Mouse (Mus musculus) forebrain, embryonic 16.5 days (tissue): ENCODE results near the gene Plod2. TPM values are rescaled to one million over a fixed set of nuclear protein-coding genes. Genes with fewer than 3 reads are reported as not detected.
A peak's percentile ranks its signal among the peaks of the same experiment; 100 is the strongest.

Source experiments
- ATAC-seq: fragments of 200-750 bp; cut with Nextera tagmentation; 2 replicates; pipeline ENCODE4 v1.8.0; 2017; ENCODE audit warnings: mild to moderate bottlenecking, moderate library complexity
- H3K27ac ChIP-seq: fragments of 300-500 bp; sonication (generic); 2 replicates; pipeline ENCODE4 v1.5.1; 2014; ENCODE audit warnings: low read length, control low read depth
- H3K27me3 ChIP-seq: fragments of 300-500 bp; sonication (generic); replicated peaks from 2 replicates; pipeline ENCODE4 v1.6.1; 2014; ENCODE audit warnings: low read length; ENCODE audit not compliant: control insufficient read depth, insufficient read depth
- H3K36me3 ChIP-seq: fragments of 300-500 bp; sonication (generic); 2 replicates; pipeline ENCODE4 v1.6.1; 2014; ENCODE audit not compliant: control insufficient read depth, insufficient read depth
- H3K4me1 ChIP-seq: fragments of 300-500 bp; sonication (generic); replicated peaks from 2 replicates; pipeline ENCODE4 v1.6.1; 2014; ENCODE audit warnings: low read length; ENCODE audit not compliant: control insufficient read depth, insufficient read depth
- H3K4me2 ChIP-seq: fragments of 300-500 bp; sonication (generic); 2 replicates; pipeline ENCODE4 v1.6.1; 2014; ENCODE audit warnings: mild to moderate bottlenecking, low read length, control low read depth
- H3K4me3 ChIP-seq: fragments of 300-500 bp; sonication (generic); replicated peaks from 2 replicates; pipeline ENCODE4 v1.5.1; 2014; ENCODE audit warnings: mild to moderate bottlenecking, low read length, control low read depth
- H3K9ac ChIP-seq: fragments of 300-500 bp; sonication (generic); replicated peaks from 2 replicates; pipeline ENCODE4 v1.6.1; 2014; ENCODE audit warnings: low read depth, low read length, control low read depth
- H3K9me3 ChIP-seq: fragments of 300-500 bp; sonication (generic); 2 replicates; pipeline ENCODE4 v1.6.1; 2016; ENCODE audit warnings: low read length; ENCODE audit not compliant: control insufficient read depth
- WGBS: fragments of 180-500 bp; shearing (Covaris S2); extraction: QIAGEN DNeasy Blood & Tissue Kit; methylation state at CpG from one replicate; pipeline ENCODE4 v1.1.7; 2014; 5-methylcytosine and 5-hydroxymethylcytosine counted together
- polyA plus RNA-seq: library from polyadenylated mRNA; unstranded; fragments of >200 nt; fragmentation: Nextera tagmentation; extraction: Ambion mirVana; gene quantifications from 2 replicates; pipeline ENCODE4 v1.2.1, GENCODE M21; 2015

Gene Plod2
- polyA plus RNA-seq, 1 experiment from 2014 or later = 9.2 TPM

DNA sequence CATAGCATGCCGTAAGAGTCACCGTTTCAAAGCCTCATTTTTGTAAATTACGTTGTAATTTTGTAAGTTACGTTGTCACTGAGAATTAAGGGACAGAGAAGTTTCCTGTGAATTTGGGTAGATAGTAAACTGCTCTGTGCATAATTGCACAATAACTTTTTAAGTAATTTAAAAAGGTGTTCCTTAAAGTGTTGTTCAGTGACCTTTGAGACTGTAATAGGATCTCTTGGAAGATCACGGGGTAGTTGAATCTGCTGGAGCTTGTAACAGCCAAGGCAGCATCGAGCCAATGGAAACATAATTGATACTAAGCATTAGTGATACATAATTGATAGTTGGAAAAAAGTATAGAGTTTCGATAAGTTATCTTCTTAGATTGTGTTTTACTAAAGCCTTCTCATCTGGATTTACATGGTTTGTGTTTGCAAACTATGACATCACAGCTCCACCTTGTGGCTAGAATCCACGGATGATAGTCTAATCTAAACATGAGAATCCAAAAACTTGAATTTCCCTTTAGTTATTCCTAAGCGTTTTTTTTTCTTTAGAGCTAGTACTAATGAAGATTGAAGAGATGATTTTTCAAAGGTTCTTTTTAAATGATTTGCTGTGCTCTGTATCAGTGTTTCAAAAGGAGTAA, 68.7 kb downstream of the Plod2 start:
- peak; percentile 43; the same call in 1 of the 2 replicates for ATAC-seq
- WGBS = 73% methylated on average over 9 of the region's 9 CpGs
- Histone ChIP-seq H3K4me1 (no peaks in the 10 kb centered on the region), H3K36me3 (no peaks in the 10 kb centered on the region), H3K9ac (no peak overlapping the region), H3K9me3 (no peaks in the 10 kb centered on the region), H3K4me2 (no peak overlapping the region), H3K27me3 (no peaks in the 10 kb centered on the region), H3K27ac (no peak overlapping the region), H3K4me3 (no peak overlapping the region)

- ATAC-seq = no peak
- H3K4me3 ChIP-seq = no peak overlapping the region
- no peak overlapping the region for H3K27ac ChIP-seq
- H3K4me1 ChIP-seq = no peaks in the 10 kb centered on the region
- H3K36me3 ChIP-seq = no peaks in the 10 kb centered on the region
- H3K4me2 ChIP-seq = no peak overlapping the region
- 93% methylated on average over 15 of the region's 15 CpGs for WGBS
- H3K9ac ChIP-seq = no peak overlapping the region
- no peaks in the 10 kb centered on the region for H3K9me3 ChIP-seq
- no peaks in the 10 kb centered on the region for H3K27me3 ChIP-seq
Observed at GRCm38 (mm10) chr9:92612641-92613040, 70.6 kb downstream of the Plod2 start.

GRCm38 (mm10) chr9:92613206-92613605, 71.2 kb downstream of the Plod2 start:
- ATAC-seq = no peak
- Histone ChIP-seq H3K9ac (no peak overlapping the region), H3K27me3 (no peaks in the 10 kb centered on the region), H3K27ac (no peak overlapping the region), H3K4me1 (no peaks in the 10 kb centered on the region), H3K36me3 (no peaks in the 10 kb centered on the region), H3K4me3 (no peak overlapping the region), H3K9me3 (no peaks in the 10 kb centered on the region), H3K4me2 (no peak overlapping the region)
- 73% methylated on average over 8 of the region's 8 CpGs for WGBS

- Histone ChIP-seq H3K36me3 (no peaks in the 10 kb centered on the region), H3K9me3 (no peaks in the 10 kb centered on the region), H3K27ac (no peak overlapping the region), H3K4me2 (no peak overlapping the region), H3K9ac (no peak overlapping the region), H3K4me1 (no peaks in the 10 kb centered on the region), H3K27me3 (no peaks in the 10 kb centered on the region), H3K4me3 (no peak overlapping the region)
- no peak for ATAC-seq
- 96% methylated on average over 2 of the region's 2 CpGs for WGBS
Observed at GRCm38 (mm10) chr9:92616418-92616817, 74.4 kb downstream of the Plod2 start.

GRCm38 (mm10) chr9:92617376-92617775, 75.4 kb downstream of the Plod2 start:
- no peaks in the 10 kb centered on the region for H3K27me3 ChIP-seq
- H3K4me2 ChIP-seq = no peak overlapping the region
- no peaks in the 10 kb centered on the region for H3K4me1 ChIP-seq
- 76% methylated on average over 2 of the region's 2 CpGs for WGBS
- H3K36me3 ChIP-seq = no peaks in the 10 kb centered on the region
- no peak overlapping the region for H3K9ac ChIP-seq
- H3K9me3 ChIP-seq = no peaks in the 10 kb centered on the region
- no peak for ATAC-seq
- no peak overlapping the region for H3K4me3 ChIP-seq
- H3K27ac ChIP-seq = no peak overlapping the region

DNA sequence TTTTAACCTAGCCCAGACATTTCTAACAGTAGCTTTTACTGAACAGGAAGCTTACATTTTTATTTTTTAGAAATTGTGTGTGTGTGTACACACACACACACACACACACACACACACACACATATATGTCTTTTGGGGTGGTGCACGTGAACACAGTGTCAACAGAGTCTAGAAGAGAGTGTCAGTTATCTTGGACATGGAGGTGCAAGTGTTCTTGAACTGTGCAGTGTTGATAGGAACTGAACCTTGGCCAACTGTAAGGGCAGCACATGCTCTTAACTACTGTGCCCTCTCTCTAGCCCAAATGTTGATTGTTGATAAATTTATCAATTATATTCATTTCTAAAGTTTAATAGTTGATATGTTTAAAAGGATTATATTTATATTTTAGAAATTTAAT, 78.1 kb downstream of the Plod2 start:
- no peaks in the 10 kb centered on the region for H3K27me3 ChIP-seq
- no peaks in the 10 kb centered on the region for H3K4me1 ChIP-seq
- no peaks in the 10 kb centered on the region for H3K36me3 ChIP-seq
- no peaks in the 10 kb centered on the region for H3K9me3 ChIP-seq
- no peak overlapping the region for H3K4me3 ChIP-seq
- no peak for ATAC-seq
- H3K9ac ChIP-seq = no peak overlapping the region
- 86% methylated on average over 1 of the region's 1 CpGs for WGBS
- H3K4me2 ChIP-seq = no peak overlapping the region
- no peak overlapping the region for H3K27ac ChIP-seq

- Histone ChIP-seq H3K36me3 (no peaks in the 10 kb centered on the region), H3K27ac (no peak overlapping the region), H3K27me3 (no peaks in the 10 kb centered on the region), H3K4me3 (no peak overlapping the region), H3K9me3 (no peaks in the 10 kb centered on the region), H3K4me1 (no peaks in the 10 kb centered on the region), H3K9ac (no peak overlapping the region), H3K4me2 (no peak overlapping the region)
- WGBS = 69% methylated on average over 3 of the region's 3 CpGs
- no peak for ATAC-seq
Observed at GRCm38 (mm10) chr9:92621246-92621645, 79.2 kb downstream of the Plod2 start.

DNA sequence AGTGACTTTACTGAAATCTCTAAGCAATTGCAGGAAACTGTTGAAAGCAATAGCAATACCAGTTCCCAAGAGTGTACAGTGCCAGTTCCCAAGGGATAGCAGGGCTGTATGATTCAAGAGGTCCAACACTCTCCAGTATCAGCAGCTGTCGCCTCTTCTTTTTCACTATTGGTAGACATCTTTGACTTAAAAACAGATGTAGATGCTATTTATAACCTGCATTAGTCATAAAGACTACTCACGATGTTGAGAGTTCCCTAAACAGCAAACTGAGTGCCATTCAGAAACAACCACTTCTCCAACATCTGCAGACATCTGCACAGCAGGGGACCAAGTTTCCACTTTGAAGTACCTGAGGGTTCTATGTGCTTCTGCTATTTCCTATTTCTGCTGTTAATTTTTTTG, 79.9 kb downstream of the Plod2 start:
- no peak overlapping the region for H3K27ac ChIP-seq
- H3K4me1 ChIP-seq = no peaks in the 10 kb centered on the region
- no peaks in the 10 kb centered on the region for H3K36me3 ChIP-seq
- WGBS = 86% methylated on average over 2 of the region's 2 CpGs
- H3K27me3 ChIP-seq = no peaks in the 10 kb centered on the region
- no peak overlapping the region for H3K9ac ChIP-seq
- no peak for ATAC-seq
- H3K9me3 ChIP-seq = no peaks in the 10 kb centered on the region
- no peak overlapping the region for H3K4me3 ChIP-seq
- H3K4me2 ChIP-seq = no peak overlapping the region

DNA sequence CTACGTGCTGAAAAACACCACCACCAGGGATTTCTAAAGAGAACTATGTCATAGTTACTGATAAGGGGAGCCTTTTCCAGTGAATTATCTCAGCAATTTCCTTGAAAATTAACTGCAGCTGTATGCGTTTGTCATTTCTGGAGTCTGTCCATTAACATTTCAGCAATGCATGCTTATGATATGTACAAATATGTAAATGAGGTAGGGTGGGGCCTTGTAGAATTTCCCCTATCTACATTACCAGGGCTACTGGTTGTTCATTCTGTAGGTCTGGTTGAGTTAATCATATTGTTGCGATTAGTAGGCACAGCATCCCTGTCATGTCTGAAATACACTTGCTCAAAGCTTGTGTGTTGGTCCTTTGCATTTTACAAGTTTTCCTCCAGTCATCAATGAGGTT, 92.8 kb downstream of the Plod2 start:
- H3K4me3 ChIP-seq = no peak overlapping the region
- 88% methylated on average over 3 of the region's 3 CpGs for WGBS
- no peak for ATAC-seq
- H3K4me2 ChIP-seq = no peak overlapping the region
- H3K9ac ChIP-seq = no peak overlapping the region
- no peaks in the 10 kb centered on the region for H3K27me3 ChIP-seq
- H3K27ac ChIP-seq = no peak overlapping the region
- no peaks in the 10 kb centered on the region for H3K4me1 ChIP-seq
- no peaks in the 10 kb centered on the region for H3K9me3 ChIP-seq
- H3K36me3 ChIP-seq = no peaks in the 10 kb centered on the region
